Mouse (Mus musculus) lung, adult 18-20 months (tissue): ENCODE data around the gene Ccdc137.
A peak's percentile ranks its signal among the peaks of the same experiment; 100 is the strongest.
"Not testable (repeated sequence)": the region's sequence is repeated elsewhere in the genome, so short reads cannot be mapped to it uniquely, and the experiment has no call there.

ENCODE experiments used
- DNase-seq, 2 experiments: peaks; one replicate each; pipeline ENCODE4 v3.0.0; 2022; ENCODE audit warnings: mixed read lengths in 2 of 2

Ccdc137 gene

DNA sequence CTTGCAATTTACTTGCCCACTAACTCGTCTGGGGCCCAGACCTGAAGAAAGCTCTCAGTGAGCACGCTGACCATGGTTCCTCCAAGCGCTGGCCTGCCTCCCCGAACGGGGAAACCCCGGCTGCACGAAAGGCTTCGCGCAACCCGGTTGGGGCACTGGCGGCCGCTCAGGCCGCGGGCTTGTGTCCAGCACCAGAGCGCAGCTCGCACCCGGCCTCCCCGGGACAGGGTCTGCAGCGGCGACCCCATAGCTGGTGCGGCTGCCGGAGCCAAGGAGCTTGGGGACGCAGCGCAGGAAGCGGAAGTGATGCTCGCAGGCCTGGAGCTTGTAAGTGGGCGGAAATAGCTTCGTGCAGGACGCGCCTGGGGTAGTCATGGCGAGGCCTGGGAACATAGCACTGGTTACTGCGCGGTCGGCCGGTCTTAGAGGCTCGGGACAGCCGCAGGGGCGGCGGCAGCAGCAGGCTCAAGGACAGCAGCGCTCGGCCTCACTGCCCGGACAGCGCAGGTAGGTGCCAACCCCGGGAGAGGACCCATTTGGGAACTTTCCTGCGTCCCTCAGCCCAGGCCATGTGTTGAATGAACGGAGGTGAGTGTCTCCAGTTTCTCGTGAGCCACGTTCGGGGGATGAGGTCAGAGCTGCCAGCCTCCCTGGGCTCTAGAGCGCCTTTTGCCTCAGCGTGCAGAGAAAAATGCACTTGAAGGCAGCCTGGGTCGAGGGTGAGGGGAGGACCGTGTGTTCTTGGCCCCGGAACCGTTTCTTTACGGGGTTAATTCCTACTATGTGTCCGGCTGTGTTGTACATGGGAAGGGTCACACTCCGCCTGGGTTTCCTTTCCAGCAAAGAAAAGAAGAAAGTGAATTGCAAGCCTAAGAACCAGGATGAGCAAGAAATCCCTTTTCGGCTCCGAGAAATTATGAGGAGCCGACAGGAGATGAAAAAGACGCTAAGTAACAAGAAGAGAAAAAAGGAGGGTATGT is at the start of gene Ccdc137, which contains the start of gene Oxld1:
Gene Ccdc137, plus strand, starts transcription at position 344 of the 980 bp plus-strand sequence.
Gene Oxld1, minus strand, starts transcription at position 297 of the 980 bp plus-strand sequence.
- DNase-seq = peak; percentile 72 to 77

DNA sequence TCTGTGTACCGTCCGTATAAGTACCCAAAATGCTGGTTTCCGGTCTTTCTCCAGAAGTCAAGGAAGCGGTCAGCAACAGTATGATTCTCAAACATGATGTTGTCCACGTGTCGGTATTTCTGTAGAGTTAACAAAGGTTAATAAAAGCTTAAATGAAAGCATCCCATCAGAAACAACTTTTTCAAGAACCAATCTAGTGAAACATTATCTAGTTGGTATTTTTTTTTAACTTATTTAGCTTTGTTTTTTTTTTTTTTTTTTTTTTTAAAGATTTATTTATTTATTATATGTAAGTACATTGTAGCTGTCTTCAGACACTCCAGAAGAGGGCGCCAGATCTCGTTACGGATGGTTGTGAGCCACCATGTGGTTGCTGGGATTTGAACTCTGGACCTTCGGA is 44.3 kb upstream of the Ccdc137 start:
- DNase-seq = not testable (repeated sequence)

DNA sequence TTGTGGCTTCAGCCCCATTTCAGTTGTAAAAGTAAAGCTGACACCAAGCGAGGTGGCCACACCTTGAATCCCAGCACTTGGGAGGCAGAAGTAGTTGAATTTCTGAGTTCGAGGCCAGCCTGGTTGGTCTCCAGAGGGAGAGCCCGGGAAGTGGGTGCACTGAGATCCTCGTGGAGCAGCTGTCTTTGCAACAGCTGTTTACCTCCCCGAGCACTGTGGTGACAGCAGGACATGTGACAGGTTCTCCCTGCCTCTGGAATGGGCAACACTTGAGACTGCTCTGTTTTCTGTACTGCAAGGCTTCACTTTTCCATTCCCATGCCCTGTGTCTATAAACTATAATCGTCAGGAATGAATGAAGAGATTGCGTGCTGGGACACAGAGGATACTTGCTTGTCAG is 40.1 kb upstream of the Ccdc137 start:
- no peak for DNase-seq

DNA sequence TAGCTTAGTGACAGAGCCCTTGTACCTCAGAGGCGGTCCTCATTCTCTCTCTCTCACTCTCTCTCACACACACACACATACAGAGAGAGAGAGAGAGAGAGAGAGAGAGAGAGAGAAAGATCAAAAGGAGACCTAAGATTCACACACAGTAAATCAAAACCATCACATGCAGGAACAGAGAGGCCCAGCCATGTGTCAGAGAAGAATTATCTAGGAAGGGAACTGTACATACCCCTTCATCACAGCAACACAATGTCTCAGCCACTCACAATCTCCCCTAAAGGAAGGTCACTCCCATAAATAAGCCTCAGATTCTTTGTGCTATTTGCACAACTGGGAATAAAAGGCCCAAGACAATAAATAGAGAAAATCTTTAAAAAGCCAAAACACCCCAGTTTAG is 39.3 kb upstream of the Ccdc137 start:
- DNase-seq = no peak

DNA sequence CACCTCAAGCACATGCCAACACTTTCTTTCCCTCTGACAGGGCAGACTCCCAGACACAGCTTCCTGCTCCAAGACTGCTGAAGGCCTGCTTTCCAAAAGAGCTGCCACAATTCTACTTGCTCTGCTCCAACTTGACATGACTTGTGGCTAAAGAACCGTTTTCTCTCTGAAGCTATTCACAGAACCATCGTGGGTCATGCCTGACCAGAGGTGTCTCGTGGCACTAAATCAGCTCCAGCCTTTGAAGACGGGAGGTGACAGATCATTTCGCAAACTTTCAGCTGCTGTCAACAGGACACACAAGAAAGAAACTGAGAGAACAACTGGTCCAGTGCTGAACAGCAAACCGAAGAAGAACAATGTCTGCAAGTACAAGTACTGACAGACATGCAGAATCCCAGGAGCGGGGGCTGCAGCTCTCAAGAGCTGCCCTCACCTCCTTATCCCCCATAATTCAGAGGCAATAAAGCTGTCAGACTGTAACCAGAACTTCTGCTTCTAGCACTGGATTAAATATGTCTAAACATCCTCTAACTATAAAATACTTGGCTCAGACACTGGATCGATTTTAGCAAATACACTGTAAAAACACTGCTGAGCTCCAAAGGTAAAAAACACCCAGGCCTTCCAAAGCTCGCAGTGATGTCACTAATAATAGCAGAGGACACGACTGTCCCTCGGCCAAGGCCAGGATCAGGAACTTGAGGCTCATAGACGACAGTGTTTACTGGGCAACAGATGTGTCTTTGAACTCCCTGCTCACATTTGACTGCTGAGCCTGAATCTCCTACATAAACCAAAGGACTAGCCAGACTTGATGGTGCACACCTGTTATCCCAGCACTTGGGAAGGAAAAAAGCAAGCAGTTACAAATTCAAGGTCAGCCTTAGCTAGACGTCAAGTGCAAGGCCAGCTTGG is 35.0 kb upstream of the Ccdc137 start:
- no peak for DNase-seq

DNA sequence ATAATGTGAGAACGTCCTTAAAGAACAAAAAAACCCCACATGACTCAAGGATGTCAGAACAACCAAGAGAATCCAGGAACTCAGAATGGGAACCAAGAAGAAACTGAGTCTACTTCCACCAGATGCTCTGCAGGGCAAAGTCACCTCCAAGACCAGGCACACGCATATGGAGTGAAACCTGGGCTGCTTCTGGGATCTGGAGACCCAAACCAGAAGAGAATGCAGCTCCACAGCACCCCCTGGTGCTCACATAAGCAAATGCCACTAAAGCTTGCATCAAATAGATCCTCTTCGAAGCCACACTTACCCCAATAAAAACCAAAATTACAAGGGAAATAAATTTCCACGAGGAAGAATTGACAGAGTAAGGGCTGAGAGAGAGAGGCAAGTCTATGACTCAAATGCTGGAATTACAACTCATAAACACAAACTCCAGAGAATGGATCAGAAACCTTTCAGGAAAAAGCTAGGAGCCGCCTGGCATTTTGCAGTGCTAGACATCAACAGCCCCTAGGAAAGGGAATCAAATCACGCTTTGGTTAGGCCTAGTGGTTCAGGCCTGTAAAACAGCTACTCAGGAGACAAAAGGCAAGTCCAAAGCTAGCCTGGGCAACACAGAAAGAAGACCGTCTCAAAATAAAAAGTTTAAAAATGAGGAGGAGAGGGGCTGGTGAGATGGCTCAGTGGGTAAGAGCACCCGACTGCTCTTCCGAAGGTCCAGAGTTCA is 34.2 kb upstream of the Ccdc137 start:
- peak; percentile 39 to 50 for DNase-seq

DNA sequence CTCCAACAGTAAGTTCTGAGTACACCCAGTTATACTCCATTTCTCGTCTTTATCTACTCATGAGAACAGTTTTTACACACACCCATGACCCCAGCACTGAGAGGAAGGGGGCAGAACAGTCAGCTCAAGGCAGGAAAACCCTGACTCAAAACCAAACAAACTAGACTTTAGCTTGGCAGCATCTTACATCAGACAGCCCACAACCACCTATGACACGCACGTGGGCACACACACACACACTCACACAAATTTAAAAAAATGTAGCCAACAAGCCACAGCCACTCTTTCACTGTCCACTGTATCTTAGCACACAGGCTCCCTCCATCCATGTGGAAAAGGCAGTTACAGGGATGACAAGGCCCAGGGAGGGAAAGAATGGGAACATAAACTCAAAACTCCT is 31.2 kb upstream of the Ccdc137 start:
- no peak for DNase-seq

DNA sequence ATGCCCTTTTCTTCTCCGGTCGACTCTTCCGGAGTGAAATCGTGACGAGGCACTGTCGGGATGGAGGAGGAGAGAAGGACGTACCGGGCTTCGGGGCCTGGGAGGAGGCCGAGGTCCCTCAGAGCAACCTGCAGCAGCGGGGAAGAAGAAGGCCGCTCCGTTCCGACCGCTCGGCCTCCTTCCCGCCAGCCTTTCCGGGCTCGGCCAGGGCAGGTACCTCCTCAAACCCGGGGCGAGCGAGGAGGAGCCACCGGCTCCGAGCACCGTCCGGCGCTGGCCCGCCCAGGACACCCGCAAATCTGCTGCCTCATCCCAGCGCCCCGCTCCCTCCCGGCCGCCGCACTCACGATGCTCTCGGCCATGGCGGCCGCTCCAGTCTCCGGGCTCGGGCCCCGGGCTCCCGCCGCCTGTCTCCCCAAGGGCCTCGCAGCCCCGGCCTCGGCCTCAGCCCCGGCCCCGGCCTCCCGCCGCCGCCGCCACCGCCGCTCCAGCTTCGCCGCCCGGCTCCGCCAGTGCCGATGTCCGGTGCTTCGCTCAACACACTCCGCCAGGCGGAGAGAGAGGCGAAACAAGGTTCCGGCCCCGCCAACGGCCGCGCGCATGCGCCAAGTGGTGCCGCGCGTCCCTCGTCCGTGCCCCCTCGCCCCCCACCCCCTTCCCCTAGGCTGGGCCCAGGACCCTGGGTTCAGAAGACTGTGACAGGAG is 20.6 kb upstream of the Ccdc137 start, which contains the start of gene Nploc4:
Gene Nploc4, minus strand, starts transcription at position 557 of the 705 bp plus-strand sequence.
- DNase-seq = peak; percentile 86 to 89

DNA sequence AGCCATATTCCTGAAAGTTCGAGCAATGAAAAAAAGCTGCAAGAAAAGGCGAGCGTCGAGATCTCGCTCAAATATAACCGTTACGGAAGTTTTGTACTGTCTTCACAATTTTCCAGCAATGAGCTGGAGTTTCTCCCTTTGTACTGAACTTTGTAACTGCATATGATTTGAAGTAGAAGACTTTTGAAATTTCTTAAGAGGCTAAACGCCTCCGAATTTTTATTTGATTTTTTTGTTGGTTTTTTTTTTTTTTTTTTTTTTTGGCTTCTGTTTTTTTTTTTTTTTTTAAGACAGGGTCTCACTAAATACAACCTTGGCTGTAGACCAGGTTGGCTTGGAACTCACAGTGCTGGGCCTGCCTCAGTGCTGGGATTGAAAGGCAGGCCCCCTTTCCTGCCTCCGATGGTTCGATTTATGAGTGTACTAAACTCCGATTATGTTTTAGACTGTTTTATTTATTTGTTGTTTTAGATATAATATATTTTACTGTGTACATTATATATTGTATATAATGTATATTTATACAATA is 20.0 kb upstream of the Ccdc137 start:
- no peak for DNase-seq

DNA sequence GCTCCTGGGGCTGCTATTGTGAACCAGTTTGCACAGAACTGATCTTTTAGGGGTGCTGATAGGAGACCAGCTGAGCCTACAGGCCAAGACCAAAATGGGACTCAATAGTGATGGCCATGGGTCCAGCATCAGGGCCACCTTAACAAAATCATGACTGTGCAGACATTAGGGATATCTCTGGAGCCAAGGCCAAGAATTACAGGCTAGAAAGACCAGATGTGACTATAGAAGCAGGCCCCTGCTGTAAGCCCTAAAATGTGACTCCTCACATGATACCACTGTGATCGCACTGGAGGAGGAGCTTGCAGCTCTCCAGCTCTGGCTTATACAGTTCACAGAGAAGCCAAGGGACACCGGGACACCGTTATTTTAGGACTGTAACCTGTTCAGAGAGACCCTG is 15.6 kb upstream of the Ccdc137 start, which contains the start of gene Tspan10:
Gene Tspan10, plus strand, starts transcription at position 301 of the 400 bp plus-strand sequence.
- no peak for DNase-seq

DNA sequence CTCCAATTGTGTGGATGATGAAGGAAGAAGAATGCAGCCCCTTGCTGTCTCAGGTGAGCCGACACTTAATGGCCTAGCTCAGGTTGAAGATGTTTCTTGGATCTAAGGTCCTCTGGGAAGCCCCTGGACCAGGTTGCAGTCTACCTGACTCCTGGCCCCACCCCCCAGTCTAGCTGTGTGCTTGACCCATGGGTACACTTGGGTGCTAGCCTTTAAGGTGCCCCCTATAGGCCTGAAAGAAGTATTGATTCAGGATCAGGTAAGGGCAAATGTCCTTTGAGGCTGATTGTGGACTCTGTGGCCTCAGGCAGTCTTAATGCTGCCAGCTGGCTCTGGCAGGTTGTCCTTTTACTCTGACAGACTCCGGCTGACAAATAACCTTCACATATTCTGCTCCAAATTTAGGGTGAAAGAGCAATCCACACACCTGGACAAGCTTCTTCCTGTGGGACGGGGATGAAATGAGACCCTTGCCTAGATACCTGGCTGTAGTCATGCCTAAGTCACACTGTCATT is 15.1 kb upstream of the Ccdc137 start:
- no peak for DNase-seq

DNA sequence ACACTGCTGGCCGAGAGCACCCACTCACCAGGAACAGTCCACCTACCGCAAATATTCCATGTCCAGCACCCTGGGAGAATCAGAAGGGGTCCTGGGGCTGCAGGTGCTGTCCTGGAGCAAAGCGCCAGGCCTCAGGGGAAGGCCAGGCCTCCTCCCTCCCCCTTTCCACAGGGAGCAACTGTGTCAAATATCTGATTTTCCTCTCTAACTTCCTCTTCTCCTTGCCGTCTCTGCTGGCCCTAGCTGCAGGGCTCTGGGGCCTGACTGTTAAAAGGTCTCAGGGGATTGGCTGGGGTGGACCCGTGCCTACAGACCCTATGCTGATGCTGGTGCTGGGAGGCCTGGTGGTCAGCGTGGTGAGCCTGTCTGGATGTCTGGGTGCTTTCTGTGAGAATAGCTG is 13.8 kb upstream of the Ccdc137 start:
- DNase-seq = no peak

DNA sequence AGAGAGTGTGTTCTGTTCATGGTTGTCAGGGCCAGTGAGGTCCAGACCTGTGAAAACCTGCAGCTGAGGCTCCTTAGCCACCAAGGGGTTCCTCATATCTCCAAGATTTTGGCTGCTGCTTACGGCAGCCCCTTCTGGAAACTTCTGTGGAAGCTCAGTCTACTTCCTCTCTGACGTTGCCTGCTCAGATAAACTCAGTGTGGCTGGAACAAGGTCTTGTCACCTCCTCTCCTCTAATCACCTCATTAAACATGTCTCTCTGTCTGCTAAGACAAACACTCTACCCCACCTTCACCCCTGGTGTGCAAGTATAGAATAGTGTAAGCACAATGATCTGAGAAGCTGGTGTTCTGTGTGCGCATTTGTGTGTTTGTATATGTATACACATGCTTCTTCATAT is 12.4 kb upstream of the Ccdc137 start:
- no peak for DNase-seq

DNA sequence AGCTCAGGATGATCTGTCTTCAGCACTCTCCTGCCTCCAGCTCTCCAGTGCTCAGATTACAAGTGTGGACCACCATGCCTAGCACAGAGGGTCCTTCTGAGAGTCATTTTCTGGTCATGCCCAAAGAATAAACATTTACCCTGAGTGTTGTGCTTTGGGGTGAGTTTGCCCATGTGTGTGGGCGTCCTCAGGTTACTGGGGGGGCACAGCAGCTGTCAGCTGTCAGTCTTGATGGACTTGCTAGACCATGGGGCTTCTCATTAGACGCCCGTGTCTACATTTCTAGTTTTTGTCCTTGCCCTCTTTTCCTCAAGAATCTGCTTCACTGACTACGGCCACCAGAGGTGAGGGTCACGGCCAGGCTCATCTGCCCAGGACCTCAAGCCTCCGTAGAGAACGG is 10.7 kb upstream of the Ccdc137 start:
- no peak for DNase-seq

DNA sequence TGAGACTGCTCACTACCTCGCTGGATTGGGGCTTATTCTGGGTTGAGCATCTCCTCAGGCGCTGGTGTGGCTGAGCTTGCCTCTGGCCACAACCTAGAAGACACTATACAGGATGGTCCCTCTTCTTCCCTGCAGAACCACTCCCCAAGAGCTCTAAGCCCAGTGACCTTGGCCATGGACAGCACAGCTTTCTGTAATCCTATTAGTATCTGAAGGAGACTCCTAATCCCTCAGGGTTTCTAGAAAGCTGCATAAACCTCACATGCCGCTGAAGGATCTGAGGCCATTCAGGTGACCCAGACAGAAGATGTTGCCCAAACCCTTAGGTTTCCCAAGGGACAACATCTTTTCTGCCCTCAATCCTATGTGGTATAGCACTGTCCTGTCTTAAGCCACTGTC is 5.7 kb upstream of the Ccdc137 start:
- no peak for DNase-seq

DNA sequence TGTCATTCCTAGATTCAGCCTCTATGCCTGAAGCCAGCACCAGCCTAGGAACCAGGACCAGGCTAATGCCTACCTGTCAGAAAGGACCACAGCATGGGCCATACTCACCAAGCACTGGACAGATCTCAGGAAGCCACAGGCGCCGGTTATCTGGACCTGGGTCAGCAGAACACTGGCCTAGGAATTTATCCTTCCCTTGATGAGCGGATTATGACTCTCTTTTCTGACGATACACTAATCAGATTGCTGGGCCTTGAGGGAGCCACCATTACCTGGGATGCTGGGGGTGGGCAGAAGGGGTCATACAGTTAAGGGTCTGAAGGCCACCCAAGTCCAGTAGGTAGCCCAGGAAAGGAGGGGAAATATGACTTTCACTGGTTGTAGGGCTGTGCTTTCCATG is 4.6 kb upstream of the Ccdc137 start, which contains the start of gene Pde6g:
Gene Pde6g, minus strand, starts transcription at position 195 of the 400 bp plus-strand sequence.
- DNase-seq = no peak

DNA sequence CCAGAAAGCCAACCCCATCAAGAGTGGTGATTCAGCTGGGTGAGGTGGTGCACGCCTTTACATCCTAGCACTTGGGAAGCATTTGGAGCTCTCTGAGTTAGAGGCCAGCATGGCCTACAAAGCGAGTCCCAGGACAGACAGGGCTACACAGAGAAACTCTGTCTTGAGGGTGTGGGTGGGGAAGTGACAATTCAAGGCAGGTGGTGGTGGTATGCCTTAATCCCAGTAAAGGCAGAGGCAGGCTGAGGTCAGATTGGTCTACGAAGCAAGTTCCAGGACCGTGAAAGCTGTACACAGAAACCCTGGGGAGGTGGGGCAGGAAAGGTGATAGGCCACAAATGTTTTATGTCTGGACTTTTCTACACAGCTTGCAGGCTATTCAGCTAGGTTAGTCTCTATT is 3.0 kb upstream of the Ccdc137 start:
- no peak for DNase-seq

DNA sequence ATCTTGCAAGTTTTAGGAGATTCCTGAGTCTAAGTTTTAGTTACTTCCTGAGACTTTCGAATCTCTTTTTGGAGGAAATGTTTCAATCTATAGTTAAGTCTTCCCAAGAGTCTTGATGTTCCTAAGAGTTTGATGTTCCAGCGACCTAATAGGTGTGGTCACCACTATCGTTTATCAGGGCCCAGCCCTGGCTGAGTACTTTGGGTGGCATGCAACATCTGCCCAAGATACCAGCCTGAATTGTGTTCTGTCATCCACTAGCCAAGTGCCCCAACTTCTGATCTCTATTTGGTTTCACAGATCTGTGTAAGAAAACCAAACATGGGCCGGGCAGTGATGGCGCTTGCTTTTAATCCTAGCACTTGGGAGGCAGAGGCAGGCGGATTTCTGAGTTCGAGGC is 2.5 kb upstream of the Ccdc137 start:
- DNase-seq = no peak

DNA sequence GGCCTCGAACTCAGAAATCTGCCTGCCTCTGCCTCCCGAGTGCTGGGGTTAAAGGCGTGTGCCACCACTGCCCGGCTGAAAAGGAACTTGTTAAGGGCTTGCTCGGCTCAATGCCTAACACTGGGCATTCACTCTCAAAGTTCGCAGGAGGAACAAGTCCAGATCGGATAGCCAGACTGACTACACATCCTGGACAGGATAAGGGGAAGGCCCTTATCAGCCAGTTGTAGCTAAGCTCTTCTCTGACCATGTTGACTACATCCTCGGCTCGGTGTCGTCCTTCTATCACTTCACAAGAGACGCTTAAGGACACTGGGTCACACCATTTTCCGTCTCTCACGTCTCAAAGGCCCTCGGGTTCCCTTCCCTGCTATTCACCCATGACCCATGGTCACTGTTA is 545 bp upstream of the Ccdc137 start:
- DNase-seq = no peak

DNA sequence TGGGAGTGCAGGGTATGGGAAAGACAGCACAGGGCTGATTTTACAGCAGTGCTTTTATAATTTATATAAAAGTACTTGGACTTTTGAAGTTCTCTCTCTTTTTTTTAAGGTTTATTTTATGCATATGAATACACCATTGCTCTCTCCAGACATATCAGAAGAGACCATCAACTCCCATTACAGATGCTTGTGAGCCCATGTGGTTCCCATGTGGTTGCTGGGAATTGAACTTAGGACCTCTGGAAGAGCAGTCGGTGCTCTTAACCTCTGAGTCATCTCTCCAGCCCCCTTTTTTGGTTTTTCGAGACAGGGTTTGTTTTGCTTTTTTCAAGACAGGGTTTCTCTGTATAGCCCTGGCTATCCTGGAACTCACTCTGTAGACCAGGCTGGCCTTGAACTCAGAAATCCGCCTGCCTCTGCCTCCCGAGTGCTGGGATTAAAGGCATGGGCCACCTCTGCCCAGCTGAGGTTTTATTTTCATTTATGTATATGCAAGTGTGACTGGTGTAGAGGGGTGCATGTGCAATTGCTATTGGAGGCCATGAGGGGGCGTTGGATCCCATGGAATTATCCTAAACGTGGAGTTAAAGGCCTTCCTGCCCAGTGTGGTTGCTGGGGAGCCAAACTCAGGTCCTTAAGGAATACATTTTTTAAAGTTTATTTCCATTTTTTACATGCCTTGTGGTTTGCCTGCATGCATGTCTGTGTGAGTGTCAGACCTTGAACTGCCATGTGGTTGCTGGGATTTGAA is 1.1 kb downstream of the Ccdc137 start:
- DNase-seq = no peak
